Mouse (Mus musculus) CH12.LX (cell line): ENCODE measurements around the gene Apba3. TPM values are rescaled to one million over a fixed set of nuclear protein-coding genes. Genes with fewer than 3 reads are reported as not detected.

ENCODE experiments used
- DNase-seq: peaks from one replicate; pipeline ENCODE4 v3.0.0-alpha.2; 2013; ENCODE audit errors: extremely low read depth
- H3K27ac ChIP-seq: 2 replicates; pipeline ENCODE4 v1.5.1; 2012; ENCODE audit warnings: low read depth, mild to moderate bottlenecking, control low read depth, moderate library complexity; ENCODE audit not compliant: insufficient read depth
- H3K27me3 ChIP-seq: replicated peaks from 2 replicates; pipeline ENCODE3; 2012; ENCODE audit warnings: inconsistent platforms
- H3K36me3 ChIP-seq, 2 experiments: replicated peaks in 1 of 2; 2 replicates each; pipeline versions ENCODE3 to v1.6.1; 2012; ENCODE audit warnings: inconsistent platforms in 1 of 2, low read length in 1 of 2, mild to moderate bottlenecking in 1 of 2, mixed read lengths in 1 of 2, moderate library complexity in 1 of 2; ENCODE audit not compliant: control insufficient read depth in 1 of 2, insufficient read depth in 1 of 2
- H3K4me1 ChIP-seq, 2 experiments: 2 replicates each; pipeline ENCODE4 v1.6.1; 2012; ENCODE audit warnings: inconsistent platforms in 1 of 2, moderate library complexity in 1 of 2; ENCODE audit not compliant: insufficient read depth in 2 of 2, control insufficient read depth in 1 of 2
- H3K4me2 ChIP-seq: 2 replicates; pipeline ENCODE4 v1.6.1; 2012; ENCODE audit warnings: low read depth, mild to moderate bottlenecking, control low read depth; ENCODE audit not compliant: poor library complexity, insufficient read depth, severe bottlenecking
- H3K4me3 ChIP-seq, 3 experiments: fragments of 150-350 bp in 1 of 3; sonication (generic) in 1 of 3; replicated peaks in 1 of 3; 2 replicates each; pipeline versions ENCODE3 to v1.5.1; 2011 to 2012; ENCODE audit warnings: low read depth in 2 of 3, low read length in 2 of 3, mild to moderate bottlenecking in 2 of 3, moderate library complexity in 2 of 3, control low read depth in 1 of 3, improper control_type of control experiment in 1 of 3, inconsistent platforms in 1 of 3, mixed read lengths in 1 of 3; ENCODE audit not compliant: poor library complexity in 1 of 3
- H3K79me2 ChIP-seq: replicated peaks from 2 replicates; pipeline ENCODE4 v1.6.1; 2012; ENCODE audit warnings: mild to moderate bottlenecking, moderate library complexity; ENCODE audit not compliant: control insufficient read depth, poor library complexity, insufficient read depth, severe bottlenecking; ENCODE audit errors: extremely low read depth
- H3K9ac ChIP-seq: 2 replicates; pipeline ENCODE4 v1.6.1; 2012; ENCODE audit warnings: low read depth, mild to moderate bottlenecking, control low read depth, moderate library complexity; ENCODE audit not compliant: insufficient read depth
- H3K9me3 ChIP-seq: replicated peaks from 2 replicates; pipeline ENCODE3; 2012; ENCODE audit warnings: low read length, inconsistent platforms, mixed read lengths
- CHD1 ChIP-seq: IDR thresholded peaks from 2 replicates; pipeline ENCODE4 v1.6.1; 2012; ENCODE audit warnings: low read depth, low read length, improper control_type of control experiment, inconsistent platforms
- CHD2 ChIP-seq: IDR thresholded peaks from 2 replicates; pipeline ENCODE4 v1.6.1; 2011; ENCODE audit warnings: low read length, improper control_type of control experiment
- CTCF ChIP-seq, 2 experiments: IDR thresholded peaks in 1 of 2; conservative IDR thresholded peaks in 1 of 2; 2 replicates each; pipeline ENCODE4 v1.5.1; 2011 to 2012; ENCODE audit warnings: low read depth in 2 of 2, low read length in 2 of 2, improper control_type of control experiment in 1 of 2, inconsistent platforms in 1 of 2, mild to moderate bottlenecking in 1 of 2, moderate library complexity in 1 of 2
- E2F4 ChIP-seq: IDR thresholded peaks from 2 replicates; pipeline ENCODE4 v1.6.1; 2011; ENCODE audit warnings: low read depth, low read length, improper control_type of control experiment; ENCODE audit not compliant: insufficient replicate concordance
- ELF1 ChIP-seq: IDR thresholded peaks from 2 replicates; pipeline ENCODE4 v1.6.1; 2014; ENCODE audit warnings: low read depth, mild to moderate bottlenecking, inconsistent platforms, low read length, improper control_type of control experiment
- ETS1 ChIP-seq: conservative IDR thresholded peaks from 2 replicates; pipeline ENCODE4 v1.6.1; 2012; ENCODE audit warnings: low read depth, mild to moderate bottlenecking, inconsistent platforms, low read length, improper control_type of control experiment, moderate library complexity
- GABPA ChIP-seq: IDR thresholded peaks from 2 replicates; pipeline ENCODE4 v1.6.1; 2012; ENCODE audit warnings: low read depth, low read length, improper control_type of control experiment, inconsistent platforms; ENCODE audit not compliant: insufficient replicate concordance
- IRF4 ChIP-seq: IDR thresholded peaks from 2 replicates; pipeline ENCODE4 v1.6.1; 2014; ENCODE audit warnings: low read depth, mild to moderate bottlenecking, inconsistent platforms, low read length, improper control_type of control experiment
- JUN ChIP-seq: IDR thresholded peaks from 2 replicates; pipeline ENCODE4 v1.6.1; 2011; ENCODE audit warnings: low read depth, mild to moderate bottlenecking, low read length, improper control_type of control experiment, moderate library complexity; ENCODE audit not compliant: insufficient read depth
- JUND ChIP-seq: conservative IDR thresholded peaks from 2 replicates; pipeline ENCODE4 v1.6.1; 2011; ENCODE audit warnings: low read depth, low read length, improper control_type of control experiment
- MAFK ChIP-seq: IDR thresholded peaks from 2 replicates; pipeline ENCODE4 v1.6.1; 2011; ENCODE audit warnings: low read length, improper control_type of control experiment; ENCODE audit not compliant: insufficient replicate concordance
- MAZ ChIP-seq: IDR thresholded peaks from 2 replicates; pipeline ENCODE4 v1.6.1; 2012; ENCODE audit warnings: low read depth, mild to moderate bottlenecking, inconsistent platforms, low read length, improper control_type of control experiment, moderate library complexity
- MEF2A ChIP-seq: IDR thresholded peaks from 2 replicates; pipeline ENCODE4 v1.6.1; 2014; ENCODE audit warnings: low read depth, mild to moderate bottlenecking, inconsistent platforms, low read length, improper control_type of control experiment, borderline replicate concordance
- MYC ChIP-seq: IDR thresholded peaks from 2 replicates; pipeline ENCODE4 v1.6.1; 2011; ENCODE audit warnings: low read depth, mild to moderate bottlenecking, improper control_type of control experiment, low read length
- NELFE ChIP-seq: IDR thresholded peaks from 2 replicates; pipeline ENCODE4 v1.6.1; 2011; ENCODE audit warnings: low read depth, low read length, improper control_type of control experiment
- PAX5 ChIP-seq: IDR thresholded peaks from 2 replicates; pipeline ENCODE4 v1.6.1; 2012; ENCODE audit warnings: low read length, inconsistent platforms, mixed read lengths
- POLR2AphosphoS2 ChIP-seq: IDR thresholded peaks from 2 replicates; pipeline ENCODE4 v1.6.1; 2011; ENCODE audit warnings: low read depth, low read length, improper control_type of control experiment
- RCOR1 ChIP-seq: conservative IDR thresholded peaks from 2 replicates; pipeline ENCODE4 v1.6.1; 2012; ENCODE audit warnings: low read depth, mild to moderate bottlenecking, inconsistent platforms, low read length, improper control_type of control experiment
- SMC3 ChIP-seq: IDR thresholded peaks from 2 replicates; pipeline ENCODE4 v1.6.1; 2011; ENCODE audit warnings: low read depth, low read length, improper control_type of control experiment
- TBP ChIP-seq: conservative IDR thresholded peaks from 2 replicates; pipeline ENCODE4 v1.6.1; 2011; ENCODE audit warnings: low read depth, low read length, improper control_type of control experiment
- UBTF ChIP-seq: IDR thresholded peaks from 2 replicates; pipeline ENCODE4 v1.6.1; 2012; ENCODE audit warnings: low read depth, mild to moderate bottlenecking, inconsistent platforms, low read length, improper control_type of control experiment, moderate library complexity
- USF1 ChIP-seq: IDR thresholded peaks from 2 replicates; pipeline ENCODE4 v1.6.1; 2014; ENCODE audit warnings: low read depth, mild to moderate bottlenecking, inconsistent platforms, low read length, improper control_type of control experiment
- USF2 ChIP-seq: conservative IDR thresholded peaks from 2 replicates; pipeline ENCODE4 v1.6.1; 2011; ENCODE audit warnings: low read depth, low read length, improper control_type of control experiment
- ZKSCAN1 ChIP-seq: IDR thresholded peaks from 2 replicates; pipeline ENCODE4 v1.6.1; 2012; ENCODE audit warnings: low read depth, inconsistent platforms, low read length, improper control_type of control experiment, borderline replicate concordance
- ZMIZ1 ChIP-seq: IDR thresholded peaks from 2 replicates; pipeline ENCODE4 v1.6.1; 2012; ENCODE audit warnings: low read depth, mild to moderate bottlenecking, inconsistent platforms, low read length, improper control_type of control experiment
- ZNF384 ChIP-seq: IDR thresholded peaks from 2 replicates; pipeline ENCODE4 v1.6.1; 2012; ENCODE audit warnings: low read depth, low read length, improper control_type of control experiment, inconsistent platforms
- dilution Hi-C: fragments of 300-500 bp; cut with MboI; formaldehyde crosslinking; loops from 2 replicates; pipeline ENCODE4 v1.14.3; 2020; ENCODE audit warnings: low sequenced_read_pairs; ENCODE audit not compliant: extremely low pct_unique_long_range_greater_than_20kb, extremely low pct_ligation_motif_present
- in situ Hi-C: fragments of 300-500 bp; cut with MboI; formaldehyde crosslinking; loops from 3 replicates; pipeline ENCODE4 v1.14.3; 2019; ENCODE audit warnings: low sequenced_read_pairs, low pct_ligation_motif_present, low pct_unique_long_range_greater_than_20kb, mixed read lengths
- polyA plus RNA-seq: library from polyadenylated mRNA; unstranded; fragments of >175 nt; gene quantifications from 2 replicates; pipeline ENCODE4 v1.2.1, GENCODE M21; 2012; ENCODE audit warnings: low read depth; ENCODE audit not compliant: insufficient read length
- total RNA-seq, 2 experiments: library from RNA; depleted of rRNA; stranded (reverse); fragments of 300-350 nt in 1 of 2; fragments of >200 nt in 1 of 2; gene quantifications; 2 replicates each; pipeline ENCODE4 v1.2.3; 2012 to 2014

Gene Apba3
- total and polyA plus RNA-seq, 3 experiments = 40.2 to 149 (median 47.4) TPM

DNA sequence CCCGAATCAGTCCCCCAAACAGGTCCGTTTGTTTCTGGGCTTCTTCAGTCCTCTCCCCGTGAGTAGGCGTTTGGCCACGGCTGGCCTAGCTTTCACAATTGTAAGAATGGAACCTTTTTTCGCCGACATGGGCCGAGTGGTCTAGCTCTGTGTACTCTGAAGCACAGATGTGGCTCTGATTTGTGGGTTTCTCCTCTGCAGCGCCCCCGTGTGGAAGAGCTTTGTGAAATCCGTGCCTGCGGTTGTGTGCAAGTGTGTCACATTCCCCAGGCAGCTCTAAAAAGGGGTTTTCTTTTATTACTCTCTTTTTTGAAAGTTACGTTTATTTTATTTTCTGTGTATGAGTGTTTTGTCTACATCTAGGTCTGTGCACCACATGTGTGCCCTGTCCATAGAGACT lies 25.9 kb upstream of the Apba3 start (continued):
- TF ChIP-seq CTCF (conservative IDR thresholded peaks at IDR 0.05 in 1 of 2, IDR thresholded peaks at IDR 0.05 in 1 of 2; ENCODE audit: low read depth in 2 of 2, low read length in 2 of 2) (peak; percentile 46 to 76), POLR2AphosphoS2 (no peak)
- TF ChIP-seq, all 38 proteins: peak for 3

- H3K4me3 ChIP-seq = no peak overlapping the region
- H3K4me2 ChIP-seq = no peak overlapping the region
- TF ChIP-seq ELF1 (no peak), CHD1 (no peak), ZNF384 (no peak), SMC3 (no peak), PAX5 (no peak), ZMIZ1 (no peak), RCOR1 (no peak), GABPA (no peak), MEF2A (no peak), MAFK (no peak), MYC (no peak), JUND (no peak), TBP (no peak), MAZ (no peak)
- TF ChIP-seq, all 38 proteins: peak for 0
- dilution Hi-C loops = no loop called here
- Histone ChIP-seq H3K4me1 (peaks cover 5 to 16% of the 10 kb centered on the region in 2 experiments), H3K27ac (no peak overlapping the region), H3K9me3 (no peaks in the 10 kb centered on the region), H3K36me3 (peaks cover 5 to 66% of the 10 kb centered on the region in 2 experiments), H3K79me2 (no peaks in the 10 kb centered on the region), H3K27me3 (no peaks in the 10 kb centered on the region), H3K9ac (no peak overlapping the region)
- DNase-seq = no peak
- in situ Hi-C loops = no loop called here
Measured at GRCm38 (mm10) chr10:81242021-81242420, 24.7 kb upstream of the Apba3 start.

- H3K27ac ChIP-seq = no peak overlapping the region
- dilution Hi-C loops (no loop called here), in situ Hi-C loops (no loop called here)
- no peak overlapping the region for H3K4me3 ChIP-seq
- no peak for DNase-seq
- H3K9ac ChIP-seq = no peak overlapping the region
- peaks cover 7 to 18% of the 10 kb centered on the region in 2 experiments for H3K4me1 ChIP-seq
- no peak for TF ChIP-seq CHD1
- no peak for TF ChIP-seq USF1
- no peak for TF ChIP-seq NELFE
- no peak for TF ChIP-seq ZMIZ1
- no peak for TF ChIP-seq IRF4
- TF ChIP-seq PAX5 = no peak
- no peak for TF ChIP-seq CHD2
- no peak for TF ChIP-seq UBTF
- TF ChIP-seq ZKSCAN1 = no peak
- TF ChIP-seq JUN = no peak
- no peak for TF ChIP-seq ETS1
- no peak for TF ChIP-seq MAZ
- TF ChIP-seq E2F4 = no peak
- no peak for TF ChIP-seq TBP
- no peak for TF ChIP-seq ELF1
- no peak for TF ChIP-seq USF2
- H3K79me2 ChIP-seq = no peaks in the 10 kb centered on the region
- H3K9me3 ChIP-seq = no peaks in the 10 kb centered on the region
- peaks cover 15 to 72% of the 10 kb centered on the region in 2 experiments for H3K36me3 ChIP-seq
- H3K4me2 ChIP-seq = no peak overlapping the region
- H3K27me3 ChIP-seq = no peaks in the 10 kb centered on the region
Measured at GRCm38 (mm10) chr10:81244146-81244545, 22.6 kb upstream of the Apba3 start.
